Mouse (Mus musculus): Measurements from ENCODE around the gene Ccdc7a.

The Ccdc7a gene

DNA sequence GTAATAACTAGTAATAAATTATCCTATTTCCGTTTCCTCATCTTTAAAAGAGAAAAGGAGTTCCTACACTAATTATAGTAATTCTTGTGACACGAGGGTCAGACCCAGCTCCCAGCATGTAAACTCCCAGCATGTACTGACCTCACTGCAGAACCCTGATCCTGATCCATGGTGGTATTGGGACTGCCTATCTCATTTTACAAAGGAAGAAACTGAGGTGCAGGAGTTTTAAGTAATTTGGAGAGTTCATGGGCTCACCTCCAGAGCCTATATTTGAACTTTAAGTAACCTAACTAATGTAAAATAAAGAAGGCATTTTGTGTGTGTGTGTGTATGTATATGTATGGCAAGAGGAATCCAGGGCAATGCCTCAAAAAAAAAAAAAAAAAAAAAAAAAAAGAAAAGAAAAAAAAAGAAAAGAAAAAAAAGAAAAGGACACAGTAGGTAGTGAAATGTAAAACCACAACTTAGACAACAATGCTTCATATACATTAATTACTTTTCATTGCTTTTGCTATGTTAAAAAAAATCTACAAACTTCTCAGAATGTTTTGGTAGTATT, 378.8 kb downstream of the Ccdc7a start:
- DNase-seq (ENCODE audit: low read depth, low spot score): no peak

- DNase-seq (ENCODE audit: low read depth, low spot score): peak; percentile 99
These were observed 379.5 kb downstream of the Ccdc7a start, which contains the start of gene Itgb1 for GRCm38 (mm10) chr8:128685507-128686428. TSS of gene Itgb1 (plus strand) at chr8:128685654.

DNA sequence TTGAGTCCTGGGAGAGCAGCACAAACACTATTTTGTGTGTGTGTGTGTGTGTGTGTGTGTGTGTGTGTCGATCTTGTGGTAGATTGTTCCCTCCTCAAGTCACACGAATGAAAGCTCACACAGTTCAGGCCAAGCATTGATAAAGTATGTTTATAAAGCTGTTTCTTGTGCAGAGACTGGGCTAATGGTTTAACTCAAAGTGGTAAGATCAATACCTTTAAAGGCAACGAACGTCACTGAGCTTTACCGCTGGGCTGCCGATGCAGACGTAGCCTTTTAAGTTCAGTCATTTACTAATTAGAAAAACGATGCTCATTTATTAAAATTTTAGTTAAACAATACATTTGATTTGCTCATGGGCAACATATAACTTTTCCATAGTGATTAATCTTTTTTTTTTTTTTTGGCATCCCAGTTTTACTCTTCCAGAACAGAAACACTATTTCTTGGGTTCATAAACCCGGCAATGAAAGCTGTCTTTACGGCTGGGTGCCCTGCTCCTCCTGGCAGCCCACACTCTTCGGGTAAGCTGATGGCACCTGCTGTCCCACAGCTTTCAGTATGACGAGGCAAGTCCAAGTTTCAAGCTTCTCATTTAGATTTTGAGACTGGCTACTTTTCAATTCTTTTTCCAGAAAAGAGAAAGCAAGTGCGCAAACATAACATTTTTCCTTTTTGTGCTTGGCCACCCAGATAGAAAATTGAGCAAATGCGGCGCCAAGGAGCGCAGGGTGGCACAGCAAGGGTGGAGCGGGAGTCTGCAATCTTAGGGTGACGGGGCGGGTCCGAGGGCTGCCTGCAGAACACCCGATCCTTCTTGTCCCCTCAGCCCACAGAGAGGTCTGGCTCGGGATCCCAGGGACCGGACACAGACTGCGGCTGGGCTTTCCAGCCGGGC, 380.5 kb downstream of the Ccdc7a start:
- DNase-seq (ENCODE audit: low read depth, low spot score): no peak

Measured in ZHBTc4 (cell line).